Mouse (Mus musculus): ENCODE data around the gene Epn2.

GRCm38 (mm10) chr11:61547710-61548109, 31.8 kb downstream of the Epn2 start:
- TF ChIP-seq GATA1 (IDR thresholded peaks at IDR 0.05; ENCODE audit: borderline replicate concordance, low read length) (no peak), FLI1 (IDR thresholded peaks at IDR 0.05; ENCODE audit: low read length) (no peak)

All from megakaryocyte, embryonic 14.5 days (primary cell).